Comparison of ENCODE assay signal across 8 mouse cellular contexts in the genomic region with DNA sequence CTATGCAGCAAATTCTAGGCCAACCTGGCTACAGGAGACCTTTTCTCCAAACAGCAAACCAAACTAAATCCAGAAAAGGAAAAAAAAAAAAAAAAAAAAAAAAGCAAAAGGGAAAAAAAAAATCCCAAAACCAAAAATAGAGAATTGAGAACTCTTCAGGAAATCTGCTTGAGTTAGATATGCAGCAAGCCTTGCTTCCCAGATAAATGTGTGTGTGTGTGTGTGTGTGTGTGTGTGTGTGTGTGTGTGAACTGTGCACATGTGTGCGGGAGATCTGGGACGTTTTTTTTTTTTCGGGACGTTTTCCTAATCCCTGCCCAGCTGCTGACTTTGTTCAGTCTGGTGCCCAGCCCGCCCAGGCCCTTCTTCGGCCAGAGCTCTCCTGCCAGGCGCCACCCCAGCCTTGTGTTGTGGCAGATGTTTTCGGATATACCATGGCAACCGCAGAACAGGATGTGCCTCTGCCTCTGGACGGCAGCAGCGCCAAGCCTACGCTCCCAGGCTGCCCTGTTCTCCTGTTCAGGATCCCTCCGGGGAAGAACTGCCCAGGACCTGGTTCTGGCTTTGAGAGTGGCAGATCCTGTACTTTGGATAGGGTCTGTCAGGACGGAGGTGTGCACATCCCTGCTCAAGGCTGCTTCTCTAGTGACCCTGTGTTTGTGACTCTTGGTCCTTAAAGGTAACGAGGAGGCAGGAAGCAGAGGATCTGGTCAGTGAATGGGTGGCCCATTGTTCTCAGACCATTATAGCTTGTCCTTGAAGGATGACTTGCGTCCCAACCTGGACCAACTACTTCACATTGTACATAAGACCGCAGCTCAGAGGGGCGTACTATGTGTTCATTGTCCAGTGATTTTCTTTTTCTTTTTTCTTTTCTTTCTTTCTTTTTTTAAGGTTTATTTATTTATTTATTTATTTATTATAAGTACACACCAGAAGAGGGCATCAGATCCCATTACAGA. TPM values are rescaled to one million over a fixed set of nuclear protein-coding genes. Genes with fewer than 3 reads are reported as not detected.
DNase-seq lines count a peak whose midpoint lies in the region; ATAC-seq lines count a peak whose summit lies in the region.

No protein-coding gene starts in this region.

- 26% methylated on average over 17 of the region's 18 CpGs for WGBS in forebrain, embryonic 15.5 days
- 53% methylated on average over 18 of the region's 18 CpGs for WGBS in limb, embryonic 10.5 days

- peak; percentile 34 for ATAC-seq in CD4-positive, CD25-positive, alpha-beta regulatory T cell, adult 4 months
- 0 out of 2 replicates have a peak, but pooled peaks have one; percentile 8 for ATAC-seq in forebrain, embryonic 15.5 days (replicated peaks)

- peak; percentile 81 to 85 for DNase-seq in adrenal gland, adult (ENCODE audit: inconsistent age in 2 of 2, low spot score in 1 of 2)
- DNase-seq in heart, postnatal 4 days, result peak; percentile 79
- DNase-seq in limb, embryonic 10.5 days (ENCODE audit: low spot score), result peak; percentile 71
- peak; percentile 84 for DNase-seq in mesoderm, embryonic 11.5 days (ENCODE audit: low read depth, low spot score)
- peak; percentile 30 for DNase-seq in thymus, postnatal 14 days
- DNase-seq in layer of hippocampus, adult 9-11 months, result no peak

- peaks cover 4% of the 10 kb centered on the region for H3K4me1 ChIP-seq in forebrain, embryonic 15.5 days
- H3K4me1 ChIP-seq in limb, embryonic 10.5 days, result peaks cover 26% of the 10 kb centered on the region

- no peaks in the 10 kb centered on the region for H3K36me3 ChIP-seq in forebrain, embryonic 15.5 days
- no peaks in the 10 kb centered on the region for H3K36me3 ChIP-seq in limb, embryonic 10.5 days

- H3K4me3 ChIP-seq in forebrain, embryonic 15.5 days, result no peak overlapping the region
- H3K4me3 ChIP-seq in limb, embryonic 10.5 days, result no peak overlapping the region

- no peaks in the 10 kb centered on the region for H3K9me3 ChIP-seq in forebrain, embryonic 15.5 days
- no peaks in the 10 kb centered on the region for H3K9me3 ChIP-seq in limb, embryonic 10.5 days (replicated peaks)

- H3K9ac ChIP-seq in forebrain, embryonic 15.5 days (replicated peaks), result no peak overlapping the region

- H3K27me3 ChIP-seq in forebrain, embryonic 15.5 days, result no peaks in the 10 kb centered on the region
- H3K27me3 ChIP-seq in limb, embryonic 10.5 days (ENCODE audit: low read depth, poor library complexity, severe bottlenecking), result no peaks in the 10 kb centered on the region

- H3K27ac ChIP-seq in forebrain, embryonic 15.5 days (replicated peaks), result no peak overlapping the region; the same call in 1 of the 2 replicates
- H3K27ac ChIP-seq in limb, embryonic 10.5 days, result peak overlapping the region; percentile 82

- no peak overlapping the region for H3K4me2 ChIP-seq in forebrain, embryonic 15.5 days (replicated peaks)

RNA-seq across cellular contexts. Expression of a gene that starts 22.4 kb away (rescaled TPM):
- polyA plus RNA-seq in CD4-positive, CD25-positive, alpha-beta regulatory T cell, adult 4 months (2017; shearing (Covaris generic)), result 10 to 100 TPM; 43.2 to 59.6 TPM
- polyA plus RNA-seq in forebrain, embryonic 15.5 days (2015; fragmentation: Nextera tagmentation; extraction: Ambion mirVana), result 221 and 224 TPM in 2 replicates
- 100 to 1,000 TPM in 1 of 2 experiments, 10 to 100 TPM in 1; 92.4 to 108 TPM for total RNA-seq in heart, postnatal 4 days (2021)
- polyA plus RNA-seq in limb, embryonic 10.5 days (2016; fragmentation: Nextera tagmentation; extraction: Ambion mirVana), result 129 and 139 TPM in 2 replicates
